Mouse (Mus musculus) WW6 (cell line): ENCODE data around the gene Tmem38b.
"Not testable (repeated sequence)": the region's sequence is repeated elsewhere in the genome, so short reads cannot be mapped to it uniquely, and the experiment has no call there.

Source experiments
- DNase-seq: peaks from one replicate; pipeline ENCODE4 v3.0.0-alpha.2; 2013; ENCODE audit warnings: low read depth, low spot score

Tmem38b gene

GRCm38 (mm10) chr4:53825821-53826605 is at the start of gene Tmem38b:
Gene Tmem38b, plus strand, starts transcription at chr4:53826045.
- peak; percentile 33 for DNase-seq

- DNase-seq, result no peak
Measured at GRCm38 (mm10) chr4:53781396-53781795, 44.4 kb upstream of the Tmem38b start.

GRCm38 (mm10) chr4:53782216-53783070 is 43.4 kb upstream of the Tmem38b start:
- no peak for DNase-seq

DNA sequence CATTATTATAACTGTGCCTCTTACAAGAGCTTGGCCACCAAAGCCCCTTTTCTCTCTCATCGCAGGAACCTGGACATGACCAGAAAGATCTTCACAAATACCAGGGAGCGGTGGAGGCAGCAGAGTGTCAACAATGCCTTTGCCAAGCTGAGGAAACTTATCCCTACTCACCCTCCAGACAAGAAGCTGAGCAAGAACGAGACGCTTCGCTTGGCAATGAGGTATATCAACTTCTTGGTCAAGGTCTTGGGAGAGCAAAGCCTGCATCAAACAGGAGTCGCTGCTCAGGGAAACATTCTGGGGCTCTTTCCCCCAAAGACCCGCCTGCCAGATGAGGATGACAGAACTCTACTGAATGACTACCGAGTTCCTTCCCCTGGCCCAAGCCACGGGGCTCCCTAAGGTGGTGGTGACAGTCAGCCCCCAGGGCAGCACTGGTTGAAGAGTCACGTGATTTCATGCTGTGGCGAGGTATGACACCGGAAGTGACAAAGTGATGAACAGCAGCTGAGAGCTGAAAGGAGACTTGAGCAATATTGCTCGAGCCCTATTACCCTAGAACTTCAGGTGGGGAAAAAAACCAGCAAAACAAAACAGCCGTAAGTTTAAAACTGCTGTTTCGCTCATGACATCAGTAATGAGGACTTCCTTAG is 40.0 kb upstream of the Tmem38b start:
- no peak for DNase-seq

DNA sequence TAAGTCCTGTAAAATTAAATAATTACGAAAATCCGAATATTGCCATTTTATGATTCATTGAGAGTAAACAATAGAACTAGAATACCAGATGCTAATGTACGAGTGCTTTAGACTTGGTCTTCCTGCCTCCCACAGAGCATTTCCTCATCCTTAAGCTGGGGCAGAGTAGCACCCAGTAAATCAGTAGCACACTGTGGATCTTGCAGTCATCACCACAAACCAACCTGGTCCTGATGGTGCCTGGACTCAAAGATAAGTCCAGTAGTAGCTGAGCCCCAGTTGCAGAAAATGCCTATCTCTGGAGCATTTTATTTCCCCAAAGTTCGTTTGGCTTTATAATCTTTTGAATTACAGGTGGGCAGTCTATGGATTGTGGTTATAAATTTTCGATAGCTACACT is 39.0 kb upstream of the Tmem38b start:
- no peak for DNase-seq

DNA sequence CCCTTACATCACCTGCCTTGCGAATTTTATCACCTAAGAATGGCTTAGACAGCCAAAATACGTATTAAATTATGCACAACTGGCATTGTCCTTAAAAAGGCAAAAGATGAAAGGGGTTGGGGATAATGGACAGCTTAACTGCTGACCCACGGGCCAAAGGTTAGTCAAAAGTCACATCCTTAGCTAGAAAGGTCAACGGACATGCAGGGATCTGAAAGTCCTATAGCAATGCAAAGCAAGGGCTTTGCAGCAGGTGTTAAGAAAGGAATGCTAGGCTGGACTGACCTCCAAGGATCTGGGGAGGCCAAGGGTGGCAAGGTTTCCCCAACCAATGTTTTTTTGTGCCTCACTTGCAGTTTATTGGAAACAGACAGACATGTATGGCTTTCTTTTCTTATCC is 36.5 kb upstream of the Tmem38b start:
- DNase-seq, result no peak

DNA sequence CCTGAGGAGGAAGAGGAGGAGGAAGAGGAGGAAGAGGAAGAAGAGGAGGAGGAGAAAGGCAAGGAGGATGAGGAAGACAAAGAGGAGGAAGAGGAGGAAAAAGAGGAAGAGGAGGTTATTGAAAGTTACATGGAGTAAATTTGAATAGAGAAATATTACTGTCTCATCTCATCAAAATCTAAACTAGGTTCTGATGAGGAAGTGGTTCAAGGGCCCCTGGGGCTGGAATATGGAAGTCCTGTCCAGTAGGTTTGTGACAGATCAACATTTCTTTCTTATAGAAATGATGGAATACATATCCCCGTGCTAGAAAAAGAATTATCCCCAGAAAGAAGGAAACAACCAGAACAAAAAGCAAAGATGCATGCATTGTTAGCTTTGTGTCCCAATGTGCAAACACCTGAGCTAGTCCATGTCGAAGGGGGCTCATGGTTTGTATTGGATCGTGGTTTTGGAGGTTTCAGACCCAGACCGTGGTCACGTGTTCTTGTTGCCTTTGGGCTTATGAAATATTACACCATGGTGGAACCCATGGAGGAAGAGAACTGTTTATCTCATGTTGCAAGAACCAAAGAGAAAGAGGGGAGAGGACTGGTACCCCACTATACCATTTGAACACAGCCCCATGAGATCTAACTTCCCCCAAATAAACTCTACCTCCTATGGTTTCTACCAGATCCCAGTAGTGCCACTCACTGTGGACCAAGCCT is 31.4 kb upstream of the Tmem38b start:
- DNase-seq, result no peak

DNA sequence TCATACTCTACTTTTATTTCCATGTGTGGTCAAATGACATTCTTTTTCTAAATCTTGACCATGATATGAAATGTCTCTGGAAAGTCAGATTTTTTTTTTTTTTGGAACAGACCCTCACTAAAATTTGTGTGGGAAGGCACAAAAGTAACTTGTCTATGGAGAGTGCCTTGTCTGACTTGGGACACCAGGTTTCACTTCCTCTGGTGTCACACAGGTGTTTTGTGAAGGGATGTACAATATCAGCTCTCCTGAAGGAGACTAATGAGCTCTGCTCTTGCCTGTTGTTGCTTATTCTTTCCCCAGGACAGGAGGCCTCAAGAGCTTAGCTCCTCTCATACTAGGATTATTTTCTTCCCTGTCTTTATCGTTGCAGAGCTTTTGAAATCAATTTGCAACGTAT is 30.8 kb upstream of the Tmem38b start:
- DNase-seq, result no peak

GRCm38 (mm10) chr4:53795706-53796105 is 30.1 kb upstream of the Tmem38b start:
- DNase-seq, result no peak

- no peak for DNase-seq
Measured at GRCm38 (mm10) chr4:53796865-53797772, 28.7 kb upstream of the Tmem38b start.

DNA sequence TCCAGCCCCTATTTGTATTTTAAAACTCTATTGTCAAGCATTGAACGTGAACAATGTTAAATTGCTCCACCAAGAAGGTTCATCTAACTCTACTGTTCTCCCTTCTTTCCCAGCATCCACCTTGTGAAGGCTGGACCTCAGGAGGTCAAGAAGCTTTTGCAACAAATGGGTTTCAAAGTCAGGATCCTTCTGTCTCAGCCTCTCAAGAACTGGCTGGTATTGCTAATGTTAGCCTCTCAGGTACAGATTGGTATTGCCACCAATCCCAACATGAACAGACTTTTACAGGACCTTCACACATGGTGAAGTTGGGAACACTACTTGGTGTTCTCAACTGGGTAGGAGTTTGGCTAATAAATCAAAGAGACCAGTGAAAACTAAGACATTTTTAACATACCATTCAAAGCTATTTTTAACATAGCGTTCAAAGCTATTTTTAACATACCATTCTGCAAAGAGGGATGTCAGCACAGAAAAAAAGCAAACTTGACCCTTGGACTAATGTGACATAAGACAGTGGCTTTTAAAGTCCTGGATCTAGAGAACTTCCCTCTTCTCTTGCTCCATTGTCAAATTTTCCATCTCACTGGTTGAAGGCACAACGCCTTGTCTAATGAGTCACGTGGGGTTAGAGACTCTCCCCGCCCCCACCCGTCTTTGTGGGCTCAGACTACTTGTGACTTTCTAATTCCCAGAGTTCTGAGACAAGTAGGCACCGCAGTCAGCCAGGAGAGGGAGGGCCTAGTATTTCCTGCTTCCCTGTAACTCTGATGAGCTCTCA is 26.8 kb upstream of the Tmem38b start:
- DNase-seq, result no peak

DNA sequence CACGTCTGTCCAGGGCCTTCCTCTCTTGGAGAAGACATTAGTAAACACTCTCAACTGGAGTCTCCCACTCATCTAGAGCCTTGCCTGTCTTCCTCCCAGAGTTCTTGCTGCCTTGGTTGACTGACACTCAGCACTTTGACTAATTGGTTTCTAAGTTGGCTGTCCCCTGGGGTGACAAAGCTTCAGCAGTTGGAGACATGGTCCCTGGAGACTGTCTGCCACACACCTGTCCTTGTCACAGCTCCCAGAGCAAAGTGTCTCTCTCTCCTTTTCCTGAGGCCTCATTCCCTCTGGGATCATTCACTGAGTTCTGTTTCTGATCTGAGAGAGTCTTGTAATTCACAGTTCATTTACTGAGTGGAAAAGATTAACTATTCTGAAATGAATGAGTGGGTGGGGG is 26.1 kb upstream of the Tmem38b start:
- DNase-seq, result no peak

- DNase-seq, result not testable (repeated sequence)
Measured at GRCm38 (mm10) chr4:53803674-53804073, 22.2 kb upstream of the Tmem38b start.

DNA sequence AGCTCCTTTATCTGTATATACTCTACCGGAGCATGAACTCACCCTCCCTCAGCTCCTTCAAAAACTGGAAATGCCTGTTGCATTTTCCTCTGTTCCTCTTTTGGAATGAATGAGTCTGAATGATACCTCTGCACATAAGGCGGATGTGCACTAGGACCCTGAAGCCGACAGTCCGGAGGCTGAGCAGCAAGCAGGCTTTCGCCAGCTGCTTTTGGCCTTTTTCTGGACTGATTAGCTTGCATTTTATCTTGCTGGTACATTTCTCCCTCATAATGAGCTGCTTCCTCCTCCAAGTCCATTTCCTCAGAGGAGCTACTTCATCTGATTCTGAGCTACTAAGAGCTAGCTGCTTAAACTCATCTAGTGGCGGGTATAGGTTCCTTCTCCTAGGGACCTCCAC is 19.4 kb upstream of the Tmem38b start:
- DNase-seq, result not testable (repeated sequence)

GRCm38 (mm10) chr4:53818320-53818719 is 7.5 kb upstream of the Tmem38b start:
- DNase-seq, result no peak

- no peak for DNase-seq
Measured at GRCm38 (mm10) chr4:53823697-53824096, 2.1 kb upstream of the Tmem38b start.

- DNase-seq, result no peak
Measured at GRCm38 (mm10) chr4:53824831-53825230, 1.0 kb upstream of the Tmem38b start.

DNA sequence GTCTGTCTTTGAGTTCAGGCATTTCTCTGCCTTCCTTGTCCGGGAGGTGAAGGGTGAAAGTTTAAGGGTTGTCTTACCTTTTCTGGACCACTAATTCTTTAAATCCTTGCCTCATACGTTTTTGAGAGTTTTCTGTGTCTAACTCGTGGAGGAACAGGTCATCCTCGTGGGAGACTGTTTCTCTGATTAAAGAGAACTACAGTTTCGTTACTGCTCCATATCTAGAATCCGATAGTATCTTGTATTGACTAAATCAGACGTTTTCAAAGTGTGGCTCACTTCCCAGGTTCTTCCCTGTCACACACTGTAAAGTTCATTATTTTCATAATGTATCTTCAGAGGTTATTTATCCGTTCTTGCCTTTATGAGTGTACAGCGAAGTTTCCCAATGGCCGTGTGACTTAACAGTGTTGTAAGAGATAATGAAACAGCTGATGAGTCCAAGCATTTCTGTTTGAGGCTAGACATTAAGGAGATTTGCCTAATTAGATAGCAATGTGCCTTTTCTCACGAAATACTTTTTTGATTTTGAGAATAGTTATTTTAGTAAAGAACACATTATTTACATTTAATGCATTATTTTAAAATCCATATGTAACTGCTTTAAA is 900 bp downstream of the Tmem38b start:
- no peak for DNase-seq

DNA sequence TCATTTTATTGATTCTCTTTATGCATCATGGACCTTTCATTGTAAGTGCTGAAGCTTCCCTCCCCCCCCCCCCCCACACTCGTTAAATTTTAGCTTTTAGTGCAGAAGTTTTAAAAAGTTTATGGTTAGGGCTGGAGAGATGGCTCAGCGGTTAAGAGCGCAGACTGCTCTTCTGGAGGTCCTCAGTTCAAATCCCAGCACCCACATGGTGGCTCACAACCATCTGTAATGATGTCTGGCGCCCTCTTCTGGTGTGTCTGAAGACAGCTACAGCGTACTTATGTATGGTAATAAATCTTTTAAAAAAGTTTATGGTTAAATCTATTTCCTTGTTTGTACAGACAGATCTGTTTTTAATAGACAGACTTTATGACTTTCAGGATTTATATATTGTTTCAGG is 2.0 kb downstream of the Tmem38b start:
- no peak for DNase-seq
